Mouse (Mus musculus): Measurements from ENCODE around the gene Adsl.

GRCm38 (mm10) chr15:80921781-80922180, 26.5 kb upstream of the Adsl start:
- TF ChIP-seq POLR2A (IDR thresholded peaks at IDR 0.05; ENCODE audit: extremely low read depth, insufficient read depth, low read length) (no peak), CTCF (IDR thresholded peaks at IDR 0.05; ENCODE audit: low read depth, low read length) (no peak)
